Mouse (Mus musculus) heart, postnatal 0 days (tissue): Measurements from ENCODE around the gene Dner. TPM values are rescaled to one million over a fixed set of nuclear protein-coding genes. Genes with fewer than 3 reads are reported as not detected.

Experiments
- ATAC-seq: fragments of 200-750 bp; cut with Nextera tagmentation; 2 replicates; pipeline ENCODE4 v1.8.0; 2017; ENCODE audit warnings: low read depth, moderate number of reproducible peaks, moderate library complexity; ENCODE audit not compliant: insufficient read depth
- DNase-seq: peaks from one replicate; pipeline ENCODE4 v3.0.0-alpha.2; 2016; ENCODE audit warnings: low spot score
- H3K27ac ChIP-seq: fragments of 300-500 bp; sonication (generic); 2 replicates; pipeline ENCODE4 v1.5.1; 2014; ENCODE audit warnings: low read depth, mild to moderate bottlenecking
- H3K27me3 ChIP-seq: fragments of 300-500 bp; sonication (generic); 2 replicates; pipeline ENCODE4 v1.6.1; 2014; ENCODE audit warnings: low read length, mixed read lengths; ENCODE audit not compliant: control insufficient read depth, insufficient read depth
- H3K36me3 ChIP-seq: fragments of 300-500 bp; sonication (generic); replicated peaks from 2 replicates; pipeline ENCODE4 v1.6.1; 2014; ENCODE audit warnings: low read length, mixed read lengths; ENCODE audit not compliant: control insufficient read depth, insufficient read depth
- H3K4me1 ChIP-seq: fragments of 300-500 bp; sonication (generic); 2 replicates; pipeline ENCODE4 v1.6.1; 2014; ENCODE audit warnings: antibody characterized with exemption; ENCODE audit not compliant: control insufficient read depth, insufficient read depth
- H3K4me2 ChIP-seq: fragments of 300-500 bp; sonication (generic); 2 replicates; pipeline ENCODE4 v1.6.1; 2014; ENCODE audit warnings: low read depth, mild to moderate bottlenecking, low read length, moderate library complexity
- H3K4me3 ChIP-seq: fragments of 300-500 bp; sonication (generic); 2 replicates; pipeline ENCODE4 v1.5.1; 2014; ENCODE audit warnings: low read depth, low read length
- H3K9ac ChIP-seq: fragments of 300-500 bp; sonication (generic); replicated peaks from 2 replicates; pipeline ENCODE4 v1.6.1; 2014; ENCODE audit warnings: low read depth, low read length, mixed read lengths
- H3K9me3 ChIP-seq: fragments of 300-500 bp; sonication (generic); replicated peaks from 2 replicates; pipeline ENCODE4 v1.6.1; 2016; ENCODE audit warnings: low read length; ENCODE audit not compliant: control insufficient read depth
- CTCF ChIP-seq: IDR thresholded peaks from 2 replicates; pipeline ENCODE4 v1.5.1; 2016; ENCODE audit warnings: antibody characterized with exemption, control low read depth, low read depth
- EP300 ChIP-seq: IDR thresholded peaks from 2 replicates; pipeline ENCODE4 v1.6.1; 2016; ENCODE audit warnings: antibody characterized with exemption, low read depth
- WGBS: fragments of 180-500 bp; shearing (Covaris S2); extraction: QIAGEN DNeasy Blood & Tissue Kit; methylation state at CpG from one replicate; pipeline ENCODE4 v1.1.7; 2014; 5-methylcytosine and 5-hydroxymethylcytosine counted together
- polyA plus RNA-seq: library from polyadenylated mRNA; unstranded; fragments of >200 nt; fragmentation: Nextera tagmentation; extraction: Ambion mirVana; gene quantifications from 2 replicates; pipeline ENCODE4 v1.2.1, GENCODE M21; 2015
- total RNA-seq: library from RNA; depleted of rRNA; stranded (reverse); fragments of >200 nt; gene quantifications from 2 replicates; pipeline ENCODE4 v1.2.3, GENCODE M21; 2014; ENCODE audit warnings: low replicate concordance

The Dner gene
- total and polyA plus RNA-seq, 2 experiments from 2014 or later = 0.19 to 0.76 TPM

- Histone ChIP-seq H3K27ac (no peak overlapping the region), H3K4me2 (no peak overlapping the region), H3K4me1 (no peaks in the 10 kb centered on the region), H3K4me3 (no peak overlapping the region), H3K36me3 (no peaks in the 10 kb centered on the region), H3K9ac (no peak overlapping the region), H3K27me3 (no peaks in the 10 kb centered on the region), H3K9me3 (no peaks in the 10 kb centered on the region)
- TF ChIP-seq CTCF (no peak), EP300 (no peak)
- 41% methylated on average over 6 of the region's 6 CpGs for WGBS
- DNase-seq = no peak
- ATAC-seq = no peak
Measured at GRCm38 (mm10) chr1:84636890-84637289, 59.1 kb downstream of the Dner start.

GRCm38 (mm10) chr1:84628244-84628643 is 67.8 kb downstream of the Dner start:
- WGBS = 38% methylated on average over 6 of the region's 6 CpGs

GRCm38 (mm10) chr1:84622978-84623554 is 73.0 kb downstream of the Dner start:
- ATAC-seq (peak; percentile 11; the same call in 1 of the 2 replicates), DNase-seq (no peak)
- TF ChIP-seq CTCF = peak; percentile 16; the same call in 1 of the 2 replicates
- TF ChIP-seq EP300 = no peak
- no peaks in the 10 kb centered on the region for H3K9me3 ChIP-seq
- no peaks in the 10 kb centered on the region for H3K36me3 ChIP-seq
- no peaks in the 10 kb centered on the region for H3K4me1 ChIP-seq
- WGBS = 21% methylated on average over 12 of the region's 12 CpGs
- no peak overlapping the region for H3K9ac ChIP-seq
- H3K27me3 ChIP-seq = no peaks in the 10 kb centered on the region
- no peak overlapping the region for H3K4me3 ChIP-seq
- H3K4me2 ChIP-seq = no peak overlapping the region
- H3K27ac ChIP-seq = no peak overlapping the region

More at GRCm38 (mm10) chr1:84628244-84628643, 67.8 kb downstream of the Dner start:
- Histone ChIP-seq H3K27ac (no peak overlapping the region), H3K9ac (no peak overlapping the region), H3K36me3 (no peaks in the 10 kb centered on the region), H3K4me3 (no peak overlapping the region), H3K27me3 (0 out of 2 replicates have a peak, but pooled peaks cover 4% of the 10 kb centered on the region), H3K4me1 (no peaks in the 10 kb centered on the region), H3K9me3 (no peaks in the 10 kb centered on the region), H3K4me2 (no peak overlapping the region)
- DNase-seq (no peak), ATAC-seq (no peak)
- TF ChIP-seq EP300 (no peak), CTCF (no peak)

- 75% methylated on average over 3 of the region's 3 CpGs for WGBS
- Histone ChIP-seq H3K36me3 (no peaks in the 10 kb centered on the region), H3K27ac (no peak overlapping the region), H3K4me3 (no peak overlapping the region), H3K27me3 (no peaks in the 10 kb centered on the region), H3K9me3 (no peaks in the 10 kb centered on the region), H3K4me2 (no peak overlapping the region), H3K4me1 (no peaks in the 10 kb centered on the region), H3K9ac (no peak overlapping the region)
- ATAC-seq (no peak), DNase-seq (no peak)
- TF ChIP-seq CTCF = no peak
- no peak for TF ChIP-seq EP300
Measured at GRCm38 (mm10) chr1:84621308-84621707, 74.7 kb downstream of the Dner start.

GRCm38 (mm10) chr1:84619131-84619760 is 76.8 kb downstream of the Dner start:
- no peaks in the 10 kb centered on the region for H3K36me3 ChIP-seq
- TF ChIP-seq CTCF (no peak), EP300 (no peak)
- no peak overlapping the region for H3K9ac ChIP-seq
- no peaks in the 10 kb centered on the region for H3K27me3 ChIP-seq
- ATAC-seq (peak; percentile 51; the same call in 1 of the 2 replicates), DNase-seq (peak; percentile 23)
- WGBS = 42% methylated on average over 16 of the region's 16 CpGs
- H3K4me3 ChIP-seq = peak overlapping the region; percentile 13; the same call in 1 of the 2 replicates
- no peaks in the 10 kb centered on the region for H3K4me1 ChIP-seq
- peak overlapping the region; percentile 41 for H3K4me2 ChIP-seq
- H3K9me3 ChIP-seq = no peaks in the 10 kb centered on the region
- H3K27ac ChIP-seq = no peak overlapping the region
